Mouse (Mus musculus) left cerebral cortex, postnatal 4 days (tissue): ENCODE measurements at regions not wholly inside any gene's neighbourhood (a gene's known extent, or its start where the extent isn't known, plus 50 kb on each side); places are given as distances from the start of the nearest gene placed in this dataset.

Experiments
- DNase-seq: peaks from one replicate; pipeline ENCODE4 v3.0.0-alpha.2; 2022
- intact Hi-C: fragments of 180-260 bp; cut with DNase I; formaldehyde crosslinking; loops from one replicate; pipeline ENCODE4 v1.15.1; 2025

DNA sequence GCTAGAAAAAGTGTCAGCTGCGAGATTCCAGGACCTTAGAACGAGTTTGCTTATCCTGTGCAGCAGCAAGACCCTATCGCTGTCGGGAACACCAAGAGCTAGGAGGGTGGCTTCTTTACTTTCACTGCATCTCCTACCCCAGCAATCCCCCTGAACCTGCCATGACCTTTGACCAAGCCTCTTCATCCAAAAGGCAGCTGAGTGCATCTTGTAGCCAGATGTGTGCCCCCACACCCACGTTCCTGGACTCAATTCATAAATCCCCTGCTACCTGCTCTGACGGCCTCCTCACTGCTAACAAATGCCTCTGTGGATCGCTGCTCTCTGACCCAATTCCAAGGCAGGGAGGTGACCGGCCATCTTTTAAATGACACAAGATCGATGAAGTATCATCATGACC, 107.7 kb upstream of the Rab11fip2 start:
- intact Hi-C loops: no loop called here

GRCm38 (mm10) chr19:60040721-60041120, 97.3 kb upstream of the Rab11fip2 start:
- intact Hi-C loops: no loop called here
- DNase-seq: no peak

More for the DNA sequence above, 107.7 kb upstream of the Rab11fip2 start:
- no peak for DNase-seq

DNA sequence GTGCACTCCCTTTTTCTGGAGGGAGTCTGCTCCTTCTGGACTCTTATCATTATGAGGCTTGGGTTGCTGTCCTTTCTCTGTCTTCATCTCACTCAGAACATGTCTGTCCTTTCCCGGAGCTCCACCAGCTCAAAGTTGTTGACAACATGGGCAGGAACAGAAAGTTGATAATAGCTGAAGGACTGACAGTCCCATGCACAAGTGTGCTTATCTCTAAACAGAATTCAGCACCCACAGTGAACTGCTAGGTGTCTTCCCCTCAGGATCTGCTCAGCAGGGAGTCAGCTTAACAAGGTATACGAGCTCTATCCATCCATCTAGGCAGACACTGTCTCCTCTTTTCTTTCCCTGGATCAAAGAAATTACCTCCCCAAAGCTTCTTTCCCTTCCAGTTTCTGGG, 89.2 kb upstream of the Rab11fip2 start:
- intact Hi-C loops: no loop called here
- no peak for DNase-seq

DNA sequence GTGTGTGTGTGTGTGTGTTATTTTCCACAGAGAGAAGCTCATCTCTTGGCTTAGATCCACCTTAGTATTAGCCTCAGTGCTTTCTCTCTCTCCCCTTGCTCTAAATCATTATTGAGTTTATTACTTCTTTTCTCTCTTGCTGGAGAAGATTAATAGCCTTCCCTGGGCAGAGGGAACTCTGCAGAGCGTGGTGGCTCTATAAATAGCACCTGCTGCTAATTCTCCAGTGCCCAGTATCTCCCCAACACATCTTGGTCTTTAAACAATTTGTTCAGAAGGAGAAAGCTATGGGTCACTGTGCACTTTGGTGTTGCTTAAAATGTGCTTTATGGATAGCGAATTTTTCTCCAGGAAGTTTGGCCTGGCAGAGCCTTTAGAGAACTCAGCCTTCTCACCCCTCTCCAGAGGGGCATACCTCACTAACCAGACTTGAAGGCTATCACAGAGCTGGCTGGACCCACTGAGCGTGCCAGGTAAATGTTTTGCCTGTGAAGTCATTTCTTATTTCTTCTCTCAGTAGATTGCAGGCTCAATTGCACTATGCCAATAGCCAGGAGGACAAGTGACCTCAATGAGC, 86.8 kb upstream of the Rab11fip2 start:
- intact Hi-C loops: no loop called here
- DNase-seq: no peak

GRCm38 (mm10) chr19:60029720-60030119, 86.3 kb upstream of the Rab11fip2 start:
- no peak for DNase-seq
- intact Hi-C loops: no loop called here

DNA sequence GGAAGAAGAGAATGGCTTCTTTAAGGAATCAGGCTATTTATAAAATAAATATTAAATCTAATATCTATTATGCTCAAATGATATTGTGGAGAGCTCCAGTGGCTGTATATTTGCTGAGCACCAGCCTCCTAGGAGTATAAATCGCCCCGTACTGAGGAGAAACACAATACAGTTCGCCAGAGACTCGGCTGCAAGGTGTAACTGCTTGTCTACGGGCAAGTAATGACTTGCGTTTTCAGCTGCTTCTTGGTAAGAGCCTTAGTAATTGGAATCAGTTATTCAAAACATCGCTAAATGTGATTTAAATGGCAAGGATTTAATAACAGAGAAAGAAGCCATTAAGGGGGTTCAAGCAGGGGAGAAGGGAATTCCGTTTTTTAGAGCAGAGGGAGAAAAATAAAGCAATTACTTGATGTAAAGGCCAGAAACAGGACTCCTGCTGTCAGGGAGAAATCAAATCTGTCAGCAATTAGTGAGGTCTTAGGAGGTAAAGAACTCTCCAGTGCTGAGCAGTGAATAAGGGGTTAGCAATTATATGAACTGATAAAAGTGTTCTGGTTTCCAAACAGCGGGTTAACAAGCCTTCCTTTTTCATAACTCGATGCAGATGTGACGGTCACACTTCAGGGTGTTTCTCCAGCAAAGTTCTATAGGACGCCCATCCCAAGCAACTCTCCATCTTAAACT, 72.3 kb upstream of the Rab11fip2 start:
- intact Hi-C loops: no loop called here
- DNase-seq: no peak

DNA sequence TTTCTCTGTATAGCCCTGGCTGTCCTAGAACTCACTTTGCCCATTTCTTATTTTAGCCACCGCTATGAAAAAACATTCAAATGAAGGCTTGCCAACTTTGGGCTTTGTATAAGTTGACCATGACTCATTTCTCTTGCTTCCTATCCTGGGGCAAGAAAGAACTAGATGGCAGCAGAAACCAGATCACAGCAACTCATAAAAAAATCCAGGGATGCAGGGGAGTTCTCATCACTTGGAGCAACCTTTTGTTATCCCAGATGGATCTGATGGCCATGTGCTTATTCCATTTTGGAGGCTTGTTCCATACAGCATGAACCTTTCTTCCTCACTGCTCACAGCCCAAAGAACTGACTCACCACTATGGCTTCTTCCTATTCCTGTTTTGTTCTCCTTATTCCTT, 52.1 kb upstream of the Rab11fip2 start:
- DNase-seq: no peak
- intact Hi-C loops: no loop called here
